Mouse (Mus musculus) cerebellum, postnatal 4 days (tissue): ENCODE data around the gene Mbtps1.

Source experiments
- DNase-seq, 2 experiments: peaks; one replicate each; pipeline ENCODE4 v3.0.0; 2022; ENCODE audit warnings: low spot score in 2 of 2, mixed read lengths in 1 of 2

Gene Mbtps1

GRCm38 (mm10) chr8:119503191-119503767 is 55.3 kb downstream of the Mbtps1 start:
- DNase-seq = no peak

- no peak for DNase-seq
These were observed 56.4 kb downstream of the Mbtps1 start for GRCm38 (mm10) chr8:119502111-119502510.

GRCm38 (mm10) chr8:119501598-119501997 is 56.9 kb downstream of the Mbtps1 start, which contains the start of gene Slc38a8:
Slc38a8 (minus strand) TSS chr8:119501698.
- DNase-seq = no peak

- no peak for DNase-seq
These were observed 58.7 kb downstream of the Mbtps1 start for GRCm38 (mm10) chr8:119499836-119500235.

GRCm38 (mm10) chr8:119496848-119497247 is 61.7 kb downstream of the Mbtps1 start:
- DNase-seq = peak in 1 of 2 experiments; percentile 28

GRCm38 (mm10) chr8:119487093-119487492 is 71.4 kb downstream of the Mbtps1 start:
- no peak for DNase-seq

GRCm38 (mm10) chr8:119484145-119484896 is 74.2 kb downstream of the Mbtps1 start:
- DNase-seq = no peak

GRCm38 (mm10) chr8:119478684-119479083 is 79.9 kb downstream of the Mbtps1 start:
- no peak for DNase-seq

GRCm38 (mm10) chr8:119468091-119468490 is 90.4 kb downstream of the Mbtps1 start:
- DNase-seq = no peak

- DNase-seq = no peak
These were observed 91.7 kb downstream of the Mbtps1 start for GRCm38 (mm10) chr8:119466794-119467193.

- DNase-seq = peak in 1 of 2 experiments; percentile 32
These were observed 92.4 kb downstream of the Mbtps1 start for GRCm38 (mm10) chr8:119466105-119466504.

- no peak for DNase-seq
These were observed 94.8 kb downstream of the Mbtps1 start for GRCm38 (mm10) chr8:119463709-119464108.

- DNase-seq = peak in 1 of 2 experiments; percentile 33
These were observed 97.2 kb downstream of the Mbtps1 start for GRCm38 (mm10) chr8:119461356-119461755.

GRCm38 (mm10) chr8:119459724-119460123 is 98.8 kb downstream of the Mbtps1 start:
- DNase-seq = no peak
